Mouse (Mus musculus) kidney, embryonic 14.5 days (tissue): ENCODE measurements around the gene Abca7. TPM values are rescaled to one million over a fixed set of nuclear protein-coding genes. Genes with fewer than 3 reads are reported as not detected.

Experiments used
- ATAC-seq: fragments of 200-750 bp; cut with Nextera tagmentation; 2 replicates; pipeline ENCODE4 v1.8.0; 2017; ENCODE audit warnings: moderate number of reproducible peaks, mild to moderate bottlenecking, moderate TSS enrichment, moderate library complexity; ENCODE audit not compliant: low FRiP score, low TSS enrichment
- H3K27ac ChIP-seq: fragments of 300-500 bp; sonication (generic); 2 replicates; pipeline ENCODE4 v1.5.1; 2014; ENCODE audit warnings: low read depth, mild to moderate bottlenecking, low read length, moderate library complexity, mixed read lengths
- H3K27me3 ChIP-seq: fragments of 300-500 bp; sonication (generic); 2 replicates; pipeline ENCODE4 v1.6.1; 2014; ENCODE audit warnings: mild to moderate bottlenecking, low read length; ENCODE audit not compliant: control insufficient read depth, insufficient read depth
- H3K36me3 ChIP-seq: fragments of 300-500 bp; sonication (generic); 2 replicates; pipeline ENCODE4 v1.6.1; 2014; ENCODE audit warnings: low read length, mixed read lengths; ENCODE audit not compliant: control insufficient read depth, insufficient read depth
- H3K4me1 ChIP-seq: fragments of 300-500 bp; sonication (generic); 2 replicates; pipeline ENCODE4 v1.6.1; 2014; ENCODE audit warnings: low read length, mixed read lengths; ENCODE audit not compliant: control insufficient read depth, insufficient read depth
- H3K4me2 ChIP-seq: fragments of 300-500 bp; sonication (generic); replicated peaks from 2 replicates; pipeline ENCODE4 v1.6.1; 2014; ENCODE audit warnings: low read depth, mild to moderate bottlenecking, low read length
- H3K4me3 ChIP-seq: fragments of 300-500 bp; sonication (generic); 2 replicates; pipeline ENCODE4 v1.5.1; 2014; ENCODE audit warnings: mild to moderate bottlenecking, low read length
- H3K9ac ChIP-seq: fragments of 300-500 bp; sonication (generic); 2 replicates; pipeline ENCODE4 v1.6.1; 2014; ENCODE audit warnings: low read depth, mild to moderate bottlenecking, low read length, moderate library complexity
- H3K9me3 ChIP-seq: fragments of 300-500 bp; sonication (generic); 2 replicates; pipeline ENCODE4 v1.6.1; 2016; ENCODE audit warnings: low read length; ENCODE audit not compliant: control insufficient read depth
- WGBS: fragments of 180-500 bp; shearing (Covaris S2); extraction: QIAGEN DNeasy Blood & Tissue Kit; methylation state at CpG from one replicate; pipeline ENCODE4 v1.1.7; 2014; 5-methylcytosine and 5-hydroxymethylcytosine counted together
- polyA plus RNA-seq: library from polyadenylated mRNA; unstranded; fragments of >200 nt; fragmentation: Nextera tagmentation; extraction: Ambion mirVana; gene quantifications from 2 replicates; pipeline ENCODE4 v1.2.1, GENCODE M21; 2014

Gene Abca7
- polyA plus RNA-seq, 1 experiment from 2014 or later, result 2.7 TPM

GRCm38 (mm10) chr10:79977324-79977723, 19.0 kb upstream of the Abca7 start:
- Histone ChIP-seq H3K9ac (no peak overlapping the region), H3K9me3 (0 out of 2 replicates have a peak, but pooled peaks cover 5% of the 10 kb centered on the region), H3K27ac (no peak overlapping the region), H3K4me1 (peaks cover 3% of the 10 kb centered on the region), H3K4me2 (no peak overlapping the region), H3K36me3 (peaks cover 53% of the 10 kb centered on the region), H3K27me3 (no peaks in the 10 kb centered on the region), H3K4me3 (no peak overlapping the region)
- ATAC-seq, result no peak
- 83% methylated on average over 28 of the region's 28 CpGs for WGBS

GRCm38 (mm10) chr10:79978061-79978460, 18.2 kb upstream of the Abca7 start:
- Histone ChIP-seq H3K4me1 (peaks cover 8% of the 10 kb centered on the region), H3K4me3 (no peak overlapping the region), H3K4me2 (no peak overlapping the region), H3K27me3 (no peaks in the 10 kb centered on the region), H3K36me3 (peaks cover 53% of the 10 kb centered on the region), H3K9me3 (0 out of 2 replicates have a peak, but pooled peaks cover 5% of the 10 kb centered on the region), H3K9ac (no peak overlapping the region), H3K27ac (no peak overlapping the region)
- no peak for ATAC-seq
- WGBS, result 97% methylated on average over 21 of the region's 21 CpGs

- H3K9ac ChIP-seq, result no peak overlapping the region
- no peak overlapping the region for H3K4me2 ChIP-seq
- no peak overlapping the region for H3K4me3 ChIP-seq
- H3K27me3 ChIP-seq, result no peaks in the 10 kb centered on the region
- WGBS, result 93% methylated on average over 22 of the region's 22 CpGs
- no peak overlapping the region for H3K27ac ChIP-seq
- 0 out of 2 replicates have a peak, but pooled peaks cover 5% of the 10 kb centered on the region for H3K9me3 ChIP-seq
- H3K36me3 ChIP-seq, result peaks cover 53% of the 10 kb centered on the region
- H3K4me1 ChIP-seq, result peaks cover 14% of the 10 kb centered on the region
- ATAC-seq, result no peak
These were observed 16.7 kb upstream of the Abca7 start for GRCm38 (mm10) chr10:79979401-79980155.

GRCm38 (mm10) chr10:79983205-79983604, 13.1 kb upstream of the Abca7 start:
- Histone ChIP-seq H3K4me3 (peak overlapping the region; percentile 62), H3K9ac (peak overlapping the region; percentile 89; the same call in 1 of the 2 replicates), H3K4me1 (peaks cover 29% of the 10 kb centered on the region), H3K36me3 (peaks cover 21% of the 10 kb centered on the region), H3K4me2 (peak overlapping the region; percentile 88), H3K9me3 (no peaks in the 10 kb centered on the region), H3K27me3 (no peaks in the 10 kb centered on the region), H3K27ac (no peak overlapping the region)
- WGBS, result 79% methylated on average over 5 of the region's 5 CpGs
- ATAC-seq, result no peak

GRCm38 (mm10) chr10:79983670-79984069, 12.6 kb upstream of the Abca7 start:
- peak overlapping the region; percentile 89 for H3K9ac ChIP-seq
- H3K4me2 ChIP-seq, result peak overlapping the region; percentile 88
- peaks cover 16% of the 10 kb centered on the region for H3K36me3 ChIP-seq
- no peaks in the 10 kb centered on the region for H3K9me3 ChIP-seq
- ATAC-seq, result 0 out of 2 replicates have a peak, but pooled peaks have one; percentile 1
- 1% methylated on average over 21 of the region's 21 CpGs for WGBS
- peak overlapping the region; percentile 62 for H3K4me3 ChIP-seq
- H3K4me1 ChIP-seq, result peaks cover 29% of the 10 kb centered on the region
- H3K27me3 ChIP-seq, result no peaks in the 10 kb centered on the region
- H3K27ac ChIP-seq, result peak overlapping the region; percentile 91

- peak within 1 kb of the TSS; percentile 88 for H3K4me2 ChIP-seq
- peak within 1 kb of the TSS; percentile 91 for H3K27ac ChIP-seq
- H3K9me3 ChIP-seq, result no peaks in the 10 kb centered on the region
- under 1% methylated on average over 39 of the region's 49 CpGs for WGBS
- no peaks in the 10 kb centered on the region for H3K27me3 ChIP-seq
- H3K9ac ChIP-seq, result peak within 1 kb of the TSS; percentile 89
- peak; percentile 71 for ATAC-seq
- peaks cover 10% of the 10 kb centered on the region for H3K36me3 ChIP-seq
- peak within 1 kb of the TSS; percentile 62 for H3K4me3 ChIP-seq
- H3K4me1 ChIP-seq, result peaks cover 30% of the 10 kb centered on the region
These were observed 12.0 kb upstream of the Abca7 start, which contains the start of gene Tmem259 for GRCm38 (mm10) chr10:79984195-79984816. Gene Tmem259, minus strand, starts transcription at chr10:79984330.

GRCm38 (mm10) chr10:79984871-79985270, 11.4 kb upstream of the Abca7 start:
- peaks cover 36% of the 10 kb centered on the region for H3K4me1 ChIP-seq
- peaks cover 7% of the 10 kb centered on the region for H3K36me3 ChIP-seq
- ATAC-seq, result peak; percentile 92
- peak overlapping the region; percentile 91 for H3K27ac ChIP-seq
- peak overlapping the region; percentile 89 for H3K9ac ChIP-seq
- no peaks in the 10 kb centered on the region for H3K27me3 ChIP-seq
- H3K9me3 ChIP-seq, result no peaks in the 10 kb centered on the region
- under 1% methylated on average over 22 of the region's 22 CpGs for WGBS
- peak overlapping the region; percentile 62 for H3K4me3 ChIP-seq
- peak overlapping the region; percentile 88 for H3K4me2 ChIP-seq

- Histone ChIP-seq H3K4me2 (peak overlapping the region; percentile 88), H3K4me3 (peak overlapping the region; percentile 62), H3K36me3 (peaks cover 4% of the 10 kb centered on the region; the same call in 1 of the 2 replicates), H3K9ac (peak overlapping the region; percentile 53), H3K4me1 (peaks cover 38% of the 10 kb centered on the region), H3K9me3 (no peaks in the 10 kb centered on the region), H3K27ac (peak overlapping the region; percentile 91), H3K27me3 (no peaks in the 10 kb centered on the region)
- no peak for ATAC-seq
- 5% methylated on average over 35 of the region's 35 CpGs for WGBS
These were observed 10.7 kb upstream of the Abca7 start for GRCm38 (mm10) chr10:79985334-79986231.
